Mouse (Mus musculus) myocyte (in vitro differentiated cells): ENCODE results near the gene Lrrc72.

Experiments used
- E2F4 ChIP-seq: IDR thresholded peaks from one replicate; pipeline ENCODE4 v1.6.1; 2011; ENCODE audit warnings: mild to moderate bottlenecking, control low read depth, moderate library complexity; ENCODE audit not compliant: insufficient read depth
- MAX ChIP-seq: IDR thresholded peaks from one replicate; pipeline ENCODE4 v1.6.1; 2011; ENCODE audit warnings: low read depth, mild to moderate bottlenecking, control low read depth
- MYOG ChIP-seq, 3 experiments: IDR thresholded peaks; one replicate each; pipeline ENCODE4 v1.6.1; 2011; ENCODE audit warnings: control low read depth in 2 of 3, low read depth in 2 of 3, mild to moderate bottlenecking in 2 of 3; ENCODE audit not compliant: insufficient read length in 2 of 3, control insufficient read depth in 1 of 3, insufficient read depth in 1 of 3
- POLR2A ChIP-seq: IDR thresholded peaks from one replicate; pipeline ENCODE4 v1.6.1; 2011; ENCODE audit warnings: low read depth, mild to moderate bottlenecking, control low read depth, moderate library complexity; ENCODE audit not compliant: insufficient read length
- TCF12 ChIP-seq: IDR thresholded peaks from one replicate; pipeline ENCODE4 v1.6.1; 2011; ENCODE audit warnings: mild to moderate bottlenecking, control low read depth; ENCODE audit not compliant: poor library complexity, insufficient read depth, severe bottlenecking
- TCF3 ChIP-seq: IDR thresholded peaks from one replicate; pipeline ENCODE4 v1.6.1; 2011; ENCODE audit warnings: low read depth, control low read depth; ENCODE audit not compliant: insufficient read length
- USF1 ChIP-seq: IDR thresholded peaks from one replicate; pipeline ENCODE4 v1.6.1; 2011; ENCODE audit warnings: low read depth, mild to moderate bottlenecking, control low read depth, moderate library complexity

GRCm38 (mm10) chr12:36207800-36208148 lies 45.4 kb downstream of the Lrrc72 start:
- TF ChIP-seq POLR2A, result no peak
- TF ChIP-seq TCF3, result no peak
- TF ChIP-seq MYOG (IDR thresholded peaks at IDR 0.05; ENCODE audit: control insufficient read depth in 1 of 3, insufficient read depth in 1 of 3, insufficient read length in 2 of 3, low read depth in 2 of 3), result no peak
- no peak for TF ChIP-seq USF1
- no peak for TF ChIP-seq E2F4
- TF ChIP-seq TCF12, result no peak
- TF ChIP-seq MAX, result no peak
